Mouse (Mus musculus) urinary bladder, postnatal 25 days (tissue): ENCODE results near the gene Nf2.
"Not testable (repeated sequence)": the region's sequence is repeated elsewhere in the genome, so short reads cannot be mapped to it uniquely, and the experiment has no call there.

ENCODE experiments used
- DNase-seq: peaks from one replicate; pipeline ENCODE4 v3.0.0; 2022; ENCODE audit warnings: low spot score

Nf2 gene

GRCm38 (mm10) chr11:4837342-4837741, 12.0 kb downstream of the Nf2 start:
- no peak for DNase-seq

- DNase-seq: peak; percentile 42
Measured at GRCm38 (mm10) chr11:4836755-4837154, 12.6 kb downstream of the Nf2 start.

DNA sequence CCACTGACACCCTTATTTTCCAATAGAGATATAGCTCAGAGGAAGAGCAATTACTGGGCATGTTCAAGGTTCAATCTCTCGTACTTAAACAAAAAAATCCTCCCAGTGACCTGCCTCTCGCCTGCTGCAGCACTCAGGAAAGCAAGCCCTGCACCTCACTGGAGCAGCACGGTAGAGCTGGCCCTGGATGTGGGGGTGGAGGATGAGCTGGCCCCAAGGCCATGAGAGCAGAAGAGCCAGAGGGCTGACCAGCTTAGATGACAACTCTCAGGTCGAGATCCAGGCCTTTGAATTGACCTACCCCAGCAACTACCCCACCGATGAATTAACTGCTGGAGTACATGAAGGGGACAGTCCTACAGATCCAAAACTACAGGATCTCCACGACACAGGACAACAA, 13.9 kb downstream of the Nf2 start:
- no peak for DNase-seq

DNA sequence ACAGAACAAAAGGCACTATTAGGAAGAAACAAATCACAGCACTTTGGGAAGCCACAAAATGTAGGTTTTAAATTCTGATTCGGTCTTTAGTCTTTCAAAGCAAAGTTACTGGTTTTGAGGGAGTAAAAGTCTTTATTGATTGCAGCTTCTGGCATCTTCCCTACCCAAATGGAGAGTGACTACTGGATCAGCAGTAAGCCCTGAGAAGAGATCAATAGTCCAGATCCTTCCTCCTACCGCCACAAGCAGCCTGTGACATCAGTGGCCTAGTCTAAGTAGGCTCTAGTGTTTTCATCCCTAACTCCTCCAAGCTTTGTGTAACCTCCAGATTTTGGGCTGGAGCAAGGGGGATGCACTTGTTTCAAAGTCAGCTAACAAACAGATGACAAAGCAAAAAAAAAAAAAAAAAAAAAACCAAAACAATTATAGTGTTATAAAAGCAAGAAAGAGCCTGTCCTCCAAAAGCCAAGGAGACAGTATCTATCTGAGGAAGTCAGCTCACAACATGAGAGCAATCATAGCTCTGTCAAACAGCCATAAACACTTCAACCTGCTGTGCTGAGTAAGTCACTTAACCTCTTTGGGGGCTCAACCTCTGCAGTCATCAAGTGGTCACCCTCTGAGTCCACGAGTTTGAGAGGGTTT, 15.9 kb downstream of the Nf2 start:
- no peak for DNase-seq

- no peak for DNase-seq
Measured at GRCm38 (mm10) chr11:4831066-4831465, 18.3 kb downstream of the Nf2 start.

DNA sequence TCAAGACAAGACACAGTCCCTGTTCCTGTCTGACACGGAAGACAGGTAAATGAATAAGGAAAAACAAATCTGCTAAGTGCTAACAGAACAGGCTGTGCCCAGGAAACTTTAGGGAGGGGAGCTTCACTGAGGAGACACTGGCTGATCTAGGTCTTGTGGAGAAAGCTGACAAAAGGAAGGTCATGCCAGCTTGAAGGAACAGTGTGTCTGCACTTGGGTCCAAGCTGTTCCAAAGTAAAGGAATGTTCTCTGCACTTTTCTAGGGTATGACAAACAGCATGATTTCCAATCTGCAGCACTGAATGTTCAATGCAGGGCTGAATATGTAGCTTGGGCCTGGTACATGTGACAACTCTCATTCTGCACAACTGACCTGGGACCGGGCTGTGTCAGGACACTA, 21.4 kb downstream of the Nf2 start:
- DNase-seq: no peak

DNA sequence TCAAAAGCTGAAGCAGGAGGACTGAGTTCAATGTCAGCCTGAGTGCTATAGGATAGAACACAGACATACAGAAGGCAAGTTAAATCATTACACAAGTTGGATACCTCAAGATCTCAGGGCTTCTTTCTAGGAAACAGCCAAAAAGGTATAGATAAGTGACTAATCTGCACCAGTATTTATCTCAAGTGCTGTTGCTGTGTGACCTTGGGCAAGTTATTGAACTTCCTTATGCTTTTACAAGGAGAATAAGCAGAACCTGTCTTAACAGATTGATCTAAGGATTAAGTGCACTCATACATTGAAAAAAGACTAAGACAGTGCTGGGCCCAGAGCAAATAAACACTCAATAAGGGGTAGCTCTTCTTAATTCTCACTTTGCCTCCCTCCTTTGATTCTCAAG, 22.0 kb downstream of the Nf2 start:
- DNase-seq: no peak

GRCm38 (mm10) chr11:4826152-4826778, 23.1 kb downstream of the Nf2 start:
- no peak for DNase-seq

GRCm38 (mm10) chr11:4823655-4824312, 25.6 kb downstream of the Nf2 start:
- no peak for DNase-seq

DNA sequence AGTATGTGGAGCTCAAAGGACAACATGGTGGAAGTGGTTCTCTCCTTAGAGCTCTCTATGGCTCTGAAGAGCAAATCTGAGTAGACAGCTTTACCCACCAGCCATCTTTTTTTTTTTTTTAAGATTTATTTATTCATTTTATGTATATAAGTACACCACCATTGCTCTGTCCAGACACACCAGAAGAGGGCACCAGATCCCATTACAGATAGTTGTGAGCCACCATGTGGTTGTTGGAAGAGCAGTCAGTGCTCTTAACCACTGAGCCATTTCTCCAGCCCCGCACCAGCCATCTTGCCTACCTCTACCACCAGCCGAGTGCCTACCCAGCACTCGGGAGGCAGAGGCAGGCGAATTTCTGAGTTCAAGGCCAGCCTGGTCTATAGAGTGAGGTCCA, 26.9 kb downstream of the Nf2 start:
- DNase-seq: not testable (repeated sequence)

DNA sequence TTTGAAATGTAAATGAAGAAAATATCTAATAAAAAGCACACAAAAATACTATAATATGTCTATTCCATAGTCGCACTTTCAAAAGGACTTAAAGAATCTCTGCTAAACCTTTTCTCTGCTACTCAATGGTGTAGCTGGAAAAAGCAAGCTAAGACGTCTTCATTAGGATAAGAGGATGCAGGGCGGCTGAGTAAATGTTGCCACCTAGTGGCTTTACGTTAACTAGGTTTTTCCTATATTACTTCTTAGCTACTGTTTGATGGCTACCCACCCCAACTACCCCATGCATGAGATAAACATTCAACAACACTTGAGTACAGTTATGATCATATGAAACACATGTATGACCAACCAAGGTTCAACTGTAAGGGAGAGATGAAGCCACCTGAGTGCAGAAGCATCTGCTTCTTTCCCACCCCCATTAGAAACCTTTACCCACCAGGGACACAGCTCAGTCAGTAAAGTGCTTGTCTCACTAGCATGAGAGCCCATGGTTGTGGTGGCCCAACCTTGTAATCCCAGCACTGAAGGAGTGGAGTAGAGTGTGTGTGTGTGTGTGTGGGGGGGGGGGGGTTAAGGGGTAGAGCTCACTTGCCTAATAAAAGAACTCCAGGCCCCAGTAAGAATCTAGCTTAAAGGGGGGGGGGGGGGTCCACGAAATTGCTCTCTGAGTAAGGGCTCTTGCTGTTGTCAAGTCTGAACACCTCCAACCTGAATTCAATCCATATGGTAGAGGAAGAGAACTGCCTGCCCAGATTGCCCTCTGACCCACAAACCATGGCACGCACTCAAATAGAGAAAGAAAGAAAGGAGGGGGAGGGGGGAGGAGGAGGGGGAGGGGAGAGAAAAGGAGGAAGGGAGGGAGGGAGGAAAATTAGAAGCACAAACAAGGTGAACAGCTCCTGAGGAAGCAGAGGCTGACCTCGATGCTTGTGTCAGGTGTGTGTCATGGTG, 27.6 kb downstream of the Nf2 start:
- DNase-seq: no peak

GRCm38 (mm10) chr11:4814507-4815450, 34.6 kb downstream of the Nf2 start:
- DNase-seq: no peak

DNA sequence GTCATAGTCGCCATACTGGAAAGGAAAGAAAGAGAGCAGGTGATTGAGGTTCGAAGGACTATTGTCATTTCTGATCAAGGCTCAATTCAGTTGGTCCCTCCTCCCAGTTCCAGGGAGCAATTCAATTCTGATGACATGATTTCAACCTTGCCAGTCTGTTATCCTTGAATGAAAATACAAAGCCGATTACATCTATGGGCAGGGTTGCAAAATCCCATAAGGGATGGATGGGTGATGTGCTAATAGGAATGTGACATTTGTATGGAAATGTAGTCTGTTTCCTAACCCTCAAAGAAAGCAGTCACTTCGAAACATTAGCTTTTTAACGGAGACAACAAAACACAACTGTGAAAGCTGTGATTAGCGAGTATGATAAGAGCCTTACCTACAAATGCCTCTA, 41.0 kb downstream of the Nf2 start:
- DNase-seq: no peak

- no peak for DNase-seq
Measured at GRCm38 (mm10) chr11:4806031-4806715, 43.2 kb downstream of the Nf2 start.

- no peak for DNase-seq
Measured at GRCm38 (mm10) chr11:4804921-4805562, 44.3 kb downstream of the Nf2 start.

GRCm38 (mm10) chr11:4803951-4804350, 45.4 kb downstream of the Nf2 start:
- DNase-seq: no peak

DNA sequence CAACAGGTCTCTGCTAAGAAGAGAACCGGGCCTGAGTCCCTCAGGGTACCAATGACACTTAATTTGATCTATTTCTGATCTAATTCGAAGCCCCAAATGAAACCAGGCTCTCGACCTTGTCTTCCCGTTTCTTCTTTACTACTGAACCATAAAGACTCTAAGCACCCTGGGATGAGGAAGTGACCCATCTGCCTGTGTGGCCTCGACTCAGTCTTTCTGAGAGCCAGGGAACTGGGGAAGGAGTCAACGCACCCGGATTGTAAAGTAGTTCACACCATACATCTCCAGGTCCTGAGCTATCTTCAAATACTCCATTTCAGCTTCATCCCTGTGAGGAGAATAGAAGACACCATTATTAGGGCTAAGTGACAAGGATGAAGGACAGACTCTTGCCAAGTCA, 45.9 kb downstream of the Nf2 start:
- DNase-seq: no peak

DNA sequence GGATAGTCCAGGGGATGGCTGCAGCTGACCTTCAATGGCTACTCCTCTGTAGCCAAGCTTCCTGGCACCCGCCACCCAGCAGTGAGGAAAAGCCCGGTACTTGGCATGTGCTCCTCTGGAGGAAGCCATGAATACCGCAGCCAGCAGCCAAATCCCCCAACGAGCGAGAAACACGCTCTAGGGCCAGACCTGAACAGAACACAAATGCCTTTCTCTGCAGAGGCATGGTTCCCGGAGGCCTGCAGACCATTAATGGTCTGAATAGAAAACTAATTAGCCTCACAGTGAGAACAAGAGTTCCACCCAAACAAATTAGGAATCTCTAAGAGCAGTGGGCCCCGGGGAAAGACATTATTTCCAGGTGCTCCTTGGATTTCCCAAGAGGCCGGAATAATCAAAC, 46.3 kb downstream of the Nf2 start:
- no peak for DNase-seq

- DNase-seq: not testable (repeated sequence)
Measured at GRCm38 (mm10) chr11:4802401-4802800, 46.9 kb downstream of the Nf2 start.

DNA sequence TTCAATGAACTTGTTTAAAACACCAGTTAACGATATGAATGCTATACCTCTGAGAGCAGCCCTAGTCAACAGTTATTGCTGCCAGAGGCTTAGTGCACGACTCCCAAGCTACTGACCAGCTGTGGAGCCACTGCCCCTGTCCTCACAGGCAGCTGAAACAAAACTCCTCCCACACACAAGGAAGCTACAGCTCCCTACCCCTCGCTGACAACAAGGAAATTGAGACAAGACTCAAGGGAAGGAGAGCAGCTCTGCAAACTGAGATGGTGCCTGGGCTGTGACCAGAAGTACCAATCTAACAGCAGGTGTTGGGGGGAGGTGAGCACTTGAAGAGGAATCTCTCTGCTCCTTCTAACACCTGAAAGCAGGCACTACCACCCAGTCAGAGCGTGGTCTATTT, 48.7 kb downstream of the Nf2 start:
- DNase-seq: no peak
